In the genomic region with DNA sequence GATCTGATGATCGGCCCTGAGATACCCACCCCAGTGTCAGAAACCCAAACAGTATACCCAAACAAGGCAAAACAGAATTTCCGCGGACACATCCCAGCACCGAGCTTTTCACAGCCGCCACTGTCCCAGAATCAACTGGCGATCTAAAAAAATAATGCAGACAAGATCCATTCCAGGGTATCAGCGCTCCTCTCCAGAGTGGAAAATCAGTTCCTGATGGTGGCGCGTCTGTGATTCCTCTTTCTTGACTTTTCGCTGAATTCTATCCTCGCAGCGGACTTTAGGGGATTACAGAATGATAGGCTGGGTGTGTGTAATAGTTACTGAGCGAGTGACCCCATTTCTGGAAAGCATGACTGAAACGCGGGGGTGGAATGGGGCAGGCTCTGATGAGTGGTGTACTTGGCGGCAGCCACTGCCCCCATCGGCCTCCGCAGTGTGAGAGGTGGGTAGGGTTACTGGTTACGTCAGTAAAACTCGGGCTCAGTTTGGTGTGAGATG, we compare ENCODE assay signal across 8 mouse cellular contexts. TPM values are rescaled to one million over a fixed set of nuclear protein-coding genes. Genes with fewer than 3 reads are reported as not detected.
DNase-seq lines count a peak whose midpoint lies in the region.

No protein-coding gene starts in this region.

- peak; percentile 55 for DNase-seq in NIH3T3 (ENCODE audit: low read depth)
- peak; percentile 65 for DNase-seq in cerebellum, adult 9-10 months
- DNase-seq in frontal cortex, postnatal 14 days (ENCODE audit: low spot score in 2 of 2): peak; percentile 4 to 5
- DNase-seq in hindbrain, embryonic 10.5 days (ENCODE audit: low spot score): peak; percentile 45
- DNase-seq in layer of hippocampus, postnatal 14 days (ENCODE audit: low spot score in 2 of 2): peak; percentile 6 to 10
- DNase-seq in lung, postnatal 25 days (ENCODE audit: low spot score): peak; percentile 58
- peak; percentile 61 for DNase-seq in retina, postnatal 1 day
- DNase-seq in urinary bladder, adult 2 months (ENCODE audit: low spot score): peak; percentile 22

- H3K27ac ChIP-seq in hindbrain, embryonic 10.5 days: peak overlapping the region; percentile 91

- no peaks in the 10 kb centered on the region for H3K36me3 ChIP-seq in hindbrain, embryonic 10.5 days

- H3K9me3 ChIP-seq in hindbrain, embryonic 10.5 days: peaks cover 5% of the 10 kb centered on the region; the same call in 1 of the 2 replicates

- H3K4me1 ChIP-seq in hindbrain, embryonic 10.5 days (replicated peaks): peaks cover 5% of the 10 kb centered on the region

- peak overlapping the region; percentile 72 for H3K4me3 ChIP-seq in hindbrain, embryonic 10.5 days

- 12% methylated on average over 20 of the region's 20 CpGs for WGBS in hindbrain, embryonic 10.5 days

- H3K27me3 ChIP-seq in hindbrain, embryonic 10.5 days (ENCODE audit: insufficient read depth, poor library complexity, severe bottlenecking): peaks cover 27% of the 10 kb centered on the region

RNA-seq across cellular contexts. Expression of gene Rps6ka3, which starts 46.9 kb away (rescaled TPM):
- 3.1 and 4.4 TPM in 2 replicates for polyA plus RNA-seq in hindbrain, embryonic 10.5 days (2016; fragmentation: Nextera tagmentation; extraction: Ambion mirVana)
- total RNA-seq in layer of hippocampus, postnatal 14 days (2021): 10 to 100 TPM; 27.4 to 37.5 TPM
- polyA plus RNA-seq in urinary bladder, adult 2 months (2012; rRNA removed): 18.9 and 22.7 TPM in 2 replicates

Comparison
In these comparisons a context has a peak if more than half of its experiments do, and no peak if none do; other contexts are left out.
1. Peak in every context shown above with its lines: DNase-seq, H3K4me3 ChIP-seq and H3K27ac ChIP-seq.
2. DNase-seq: peak in every context shown above with its lines; median percentile 65 in cerebellum, adult 9-10 months; 61 in retina, postnatal 1 day; 58 in lung, postnatal 25 days; 55 in NIH3T3; 45 in hindbrain, embryonic 10.5 days; 22 in urinary bladder, adult 2 months; 8 in layer of hippocampus, postnatal 14 days; 4 in frontal cortex, postnatal 14 days.